Comparison of ENCODE assay signal across 8 mouse cellular contexts in genomic region chrX:170017333-170018245, GRCm38 (mm10). TPM values are rescaled to one million over a fixed set of nuclear protein-coding genes. Genes with fewer than 3 reads are reported as not detected.
A peak's percentile ranks its signal among the peaks of the same experiment; 100 is the strongest.
DNase-seq lines count a peak whose midpoint lies in the region; ATAC-seq and TF ChIP-seq lines count a peak whose summit lies in the region.
"Not testable (repeated sequence)": the region's sequence is repeated elsewhere in the genome, so short reads cannot be mapped to it uniquely, and the experiment has no call there.

No protein-coding gene starts in this region.

- H3K9me3 ChIP-seq in forebrain, embryonic 14.5 days (replicated peaks; ENCODE audit: control insufficient read depth, low read length) = peaks cover 12% of the 10 kb centered on the region

- H3K9ac ChIP-seq in forebrain, embryonic 14.5 days (ENCODE audit: low read length) = not testable (repeated sequence)

- peak; percentile 100 for DNase-seq in ES-CJ7 (ENCODE audit: low read depth, low spot score)
- peak; percentile 83 for DNase-seq in cerebellum, adult 11-12 months
- peak; percentile 83 for DNase-seq in forebrain, embryonic 14.5 days (ENCODE audit: low spot score)
- DNase-seq in heart, postnatal 4 days = peak; percentile 84
- peak; percentile 89 to 96 for DNase-seq in kidney, postnatal 4 days
- DNase-seq in lung, postnatal 10 days = peak; percentile 88
- peak; percentile 99 for DNase-seq in thymus, postnatal 14 days

- H3K4me2 ChIP-seq in forebrain, embryonic 14.5 days (ENCODE audit: low read length) = not testable (repeated sequence)

- H3K4me1 ChIP-seq in forebrain, embryonic 14.5 days (ENCODE audit: control insufficient read depth, insufficient read depth, low read length) = not testable (repeated sequence)
- peaks cover 10% of the 10 kb centered on the region for H3K4me1 ChIP-seq in olfactory bulb, adult 2 months (ENCODE audit: control insufficient read depth, insufficient read depth, low read length)

- ATAC-seq in forebrain, embryonic 14.5 days = peak; percentile 89

- 36% methylated on average over 27 of the region's 27 CpGs for WGBS in forebrain, embryonic 14.5 days
- 59% methylated on average over 27 of the region's 27 CpGs for WGBS in olfactory bulb, adult 2 months

- TF ChIP-seq CTCF in olfactory bulb, adult 2 months (IDR thresholded peaks at IDR 0.05; ENCODE audit: insufficient read depth, low read depth, low read length) = 0 out of 2 replicates have a peak, but pooled peaks have one; percentile 57

- not testable (repeated sequence) for H3K27me3 ChIP-seq in forebrain, embryonic 14.5 days (replicated peaks; ENCODE audit: control insufficient read depth, insufficient read depth, low read length)

- 0 out of 2 replicates have a peak overlapping the region, but pooled peaks have one; percentile 4 for H3K4me3 ChIP-seq in forebrain, embryonic 14.5 days (ENCODE audit: low read depth, low read length)
- H3K4me3 ChIP-seq in olfactory bulb, adult 2 months (ENCODE audit: insufficient read depth, low read depth, low read length) = peak overlapping the region; percentile 23; the same call in 1 of the 2 replicates

- H3K27ac ChIP-seq in forebrain, embryonic 14.5 days (ENCODE audit: low read depth, low read length) = peak overlapping the region; percentile 35; the same call in 1 of the 2 replicates
- 0 out of 2 replicates have a peak overlapping the region, but pooled peaks have one; percentile 24 for H3K27ac ChIP-seq in olfactory bulb, adult 2 months (ENCODE audit: insufficient read depth, low read depth, low read length)

- not testable (repeated sequence) for TF ChIP-seq POLR2A in olfactory bulb, adult 2 months (IDR thresholded peaks at IDR 0.05; ENCODE audit: insufficient read depth, low read depth, low read length)

- peaks cover 52% of the 10 kb centered on the region for H3K36me3 ChIP-seq in forebrain, embryonic 14.5 days (ENCODE audit: control insufficient read depth, insufficient read depth, low read length)

RNA-seq across cellular contexts. Expression of gene Gm21887, which starts 8.1 kb away (rescaled TPM):
- polyA plus RNA-seq in forebrain, embryonic 14.5 days (2014; fragmentation: Nextera tagmentation; extraction: Ambion mirVana) = 77.4 and 108 TPM in 2 replicates
- total RNA-seq in heart, postnatal 4 days (2021) = 100 to 1,000 TPM in 1 of 2 experiments, 10 to 100 TPM in 1; 99.1 to 109 TPM
- polyA plus RNA-seq in olfactory bulb, adult 2 months (2012; ENCODE audit: insufficient read depth, insufficient read length, low replicate concordance, missing spikeins) = not detected in 2 replicates

Comparison
In these comparisons a context has a peak if more than half of its experiments do, and no peak if none do; other contexts are left out.
1. Peak in every context shown above with its lines: DNase-seq, ATAC-seq, H3K4me3 ChIP-seq and H3K27ac ChIP-seq.